Mouse (Mus musculus) cerebral cortex, adult 2 months (tissue): ENCODE measurements around the gene Abtb2.

ENCODE experiments used
- WGBS: fragments of 180-500 bp; shearing (Covaris S2); methylation state at CpG from one replicate; pipeline ENCODE4 v1.1.7; 2018; 5-methylcytosine and 5-hydroxymethylcytosine counted together

Abtb2 gene

GRCm38 (mm10) chr2:103746096-103746495, 180.0 kb downstream of the Abtb2 start:
- WGBS = 73% methylated on average over 2 of the region's 2 CpGs

- WGBS = 87% methylated on average over 2 of the region's 2 CpGs
Measured at GRCm38 (mm10) chr2:103746761-103747160, 180.7 kb downstream of the Abtb2 start.

GRCm38 (mm10) chr2:103747891-103748290, 181.8 kb downstream of the Abtb2 start:
- WGBS = 94% methylated on average over 9 of the region's 9 CpGs

GRCm38 (mm10) chr2:103749091-103749490, 183.0 kb downstream of the Abtb2 start:
- 96% methylated on average over 3 of the region's 3 CpGs for WGBS

GRCm38 (mm10) chr2:103751771-103752170, 185.7 kb downstream of the Abtb2 start:
- 98% methylated on average over 6 of the region's 6 CpGs for WGBS

- WGBS = 87% methylated on average over 3 of the region's 3 CpGs
Measured at GRCm38 (mm10) chr2:103754614-103755013, 188.5 kb downstream of the Abtb2 start.

- WGBS = 88% methylated on average over 9 of the region's 9 CpGs
Measured at GRCm38 (mm10) chr2:103755458-103756085, 189.5 kb downstream of the Abtb2 start.

- under 1% methylated on average over 12 of the region's 12 CpGs for WGBS
Measured at GRCm38 (mm10) chr2:103760421-103760820, 194.3 kb downstream of the Abtb2 start.

- WGBS = under 1% methylated on average over 47 of the region's 47 CpGs
Measured at GRCm38 (mm10) chr2:103760906-103761716, 195.0 kb downstream of the Abtb2 start, which contains the start of gene Nat10. Gene Nat10 (minus strand): TSS chr2:103761270.

- WGBS = 31% methylated on average over 4 of the region's 4 CpGs
Measured at GRCm38 (mm10) chr2:103761993-103762392, 195.9 kb downstream of the Abtb2 start.

- 68% methylated on average over 1 of the region's 1 CpGs for WGBS
Measured at GRCm38 (mm10) chr2:103762492-103762891, 196.4 kb downstream of the Abtb2 start.
